Mouse (Mus musculus): ENCODE measurements around the gene Atp2b1.

Gene Atp2b1

DNA sequence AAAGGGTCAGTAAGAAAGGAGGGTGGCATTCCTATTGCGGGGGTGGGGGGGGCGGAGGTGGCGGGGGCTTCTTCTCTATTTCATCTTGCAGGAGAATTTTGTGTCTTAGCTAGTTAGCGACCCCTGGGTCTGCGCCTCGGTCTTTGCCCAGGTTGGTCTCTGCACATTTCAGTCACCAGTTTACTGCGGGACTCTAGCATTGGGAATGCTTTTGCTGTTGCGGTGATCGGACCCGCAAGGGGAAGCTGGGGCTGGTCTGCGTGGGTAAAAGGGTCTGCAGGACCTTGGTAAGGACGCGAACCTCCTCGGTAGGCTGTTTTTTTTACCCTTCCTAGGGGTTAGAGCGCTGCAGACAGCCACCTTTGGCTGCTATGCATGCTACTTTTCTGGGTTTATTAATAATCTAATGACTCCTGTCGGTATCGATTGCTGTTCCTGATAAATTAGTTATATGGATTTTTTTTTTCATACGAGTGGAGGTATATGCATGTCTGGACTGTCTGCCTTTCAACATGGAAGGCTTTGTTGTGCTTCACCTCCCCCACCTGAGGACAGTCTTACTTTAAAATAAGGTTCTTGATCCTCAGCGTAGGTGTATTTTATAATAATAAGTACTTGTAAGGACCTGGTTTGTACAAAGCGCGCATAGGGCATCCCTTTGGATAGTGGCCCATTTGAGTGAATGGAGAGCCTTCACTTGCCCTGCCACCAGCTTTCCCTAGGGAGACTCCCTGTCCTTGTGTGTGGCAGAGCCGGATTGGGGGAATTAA, 2.0 kb downstream of the Atp2b1 start:
- DNase-seq, result peak; percentile 92

- DNase-seq, result no peak
These were observed 2.7 kb downstream of the Atp2b1 start for GRCm38 (mm10) chr10:98916781-98917340.

DNA sequence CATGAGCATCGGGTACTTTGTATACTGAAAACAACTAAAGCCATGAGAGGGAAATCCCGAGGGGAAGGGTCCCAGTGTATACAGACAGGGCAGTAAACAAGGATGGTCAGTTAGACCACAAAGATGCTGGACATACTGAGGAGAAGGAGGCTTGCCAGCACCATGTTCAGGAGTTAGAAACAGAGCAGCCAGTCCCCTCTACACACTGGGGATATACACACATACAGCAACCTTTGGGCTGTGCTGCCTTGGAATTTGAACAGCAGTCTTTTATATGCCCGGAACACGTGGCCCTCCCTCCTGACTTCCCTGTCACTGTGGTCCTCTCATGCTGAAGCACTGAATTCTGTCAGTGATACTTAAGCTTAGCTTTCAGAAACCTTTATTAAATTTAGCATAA, 10.9 kb downstream of the Atp2b1 start:
- DNase-seq, result peak; percentile 88

GRCm38 (mm10) chr10:98926991-98927390, 12.8 kb downstream of the Atp2b1 start:
- no peak for DNase-seq

DNA sequence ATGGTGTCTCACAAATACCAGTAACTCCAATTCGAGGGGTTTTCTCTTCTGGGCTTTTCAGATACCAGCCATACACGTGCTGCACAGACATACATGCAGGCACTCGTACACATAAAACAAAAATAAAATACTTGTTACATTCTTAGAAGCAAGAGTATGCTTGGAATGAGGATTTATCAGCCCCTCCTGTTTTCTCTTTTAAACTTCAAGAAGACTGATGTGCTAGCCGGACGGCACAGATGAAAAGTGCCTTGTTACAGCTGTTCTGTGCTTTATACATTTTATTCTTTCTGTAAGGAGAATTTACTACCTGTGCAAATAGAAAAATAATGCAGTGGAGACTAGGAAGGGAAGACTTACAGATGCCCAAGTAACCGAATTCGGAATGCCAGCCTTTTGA, 15.2 kb downstream of the Atp2b1 start:
- no peak for DNase-seq

- no peak for DNase-seq
These were observed 15.9 kb downstream of the Atp2b1 start for GRCm38 (mm10) chr10:98930143-98930542.

GRCm38 (mm10) chr10:98940137-98940536, 25.9 kb downstream of the Atp2b1 start:
- DNase-seq, result no peak

DNA sequence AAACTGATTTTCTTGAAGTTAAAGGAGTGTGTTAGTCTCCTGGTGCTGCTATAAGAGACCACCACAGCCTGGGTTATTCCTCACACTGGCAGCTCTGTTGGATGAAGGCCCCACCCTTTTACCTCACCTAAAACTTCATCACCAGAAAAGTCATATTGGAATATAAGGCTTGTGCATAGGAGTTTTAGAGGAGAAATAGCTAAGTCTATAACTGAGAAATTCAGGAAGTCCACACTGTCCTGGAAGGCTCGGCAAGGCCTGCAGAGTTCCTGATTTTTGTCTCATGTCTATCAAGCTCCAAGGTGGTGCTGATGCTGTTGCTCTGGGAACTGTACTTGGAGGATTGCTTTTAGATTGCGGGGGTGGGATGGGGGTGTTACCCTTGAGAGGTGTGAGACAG, 26.6 kb downstream of the Atp2b1 start:
- peak; percentile 63 for DNase-seq

- DNase-seq, result peak; percentile 82
These were observed 27.8 kb downstream of the Atp2b1 start for GRCm38 (mm10) chr10:98941991-98942390.

GRCm38 (mm10) chr10:98942999-98943398, 28.8 kb downstream of the Atp2b1 start:
- peak; percentile 62 for DNase-seq

- DNase-seq, result peak; percentile 73
These were observed 29.7 kb downstream of the Atp2b1 start for GRCm38 (mm10) chr10:98943894-98944293.

GRCm38 (mm10) chr10:98946031-98946791, 32.0 kb downstream of the Atp2b1 start:
- DNase-seq, result peak; percentile 54

DNA sequence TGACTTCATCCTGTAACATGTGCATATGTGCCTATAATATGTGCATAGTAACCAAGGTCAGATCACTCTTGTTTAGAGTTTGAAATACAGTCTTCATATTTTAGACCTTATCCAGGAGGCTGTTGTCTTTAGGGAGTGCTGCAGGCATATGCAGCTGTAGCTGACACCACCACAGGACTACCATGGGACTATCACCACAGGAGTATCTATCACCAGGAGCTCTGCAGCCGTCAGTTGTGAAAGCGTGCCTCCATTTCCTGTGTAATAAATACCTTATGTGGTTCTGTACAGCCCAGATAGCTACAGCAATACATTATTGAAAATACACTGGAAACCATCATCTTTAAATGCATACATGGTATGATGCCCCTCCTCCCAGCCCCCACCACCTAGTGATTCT, 33.0 kb downstream of the Atp2b1 start:
- DNase-seq, result peak; percentile 69

DNA sequence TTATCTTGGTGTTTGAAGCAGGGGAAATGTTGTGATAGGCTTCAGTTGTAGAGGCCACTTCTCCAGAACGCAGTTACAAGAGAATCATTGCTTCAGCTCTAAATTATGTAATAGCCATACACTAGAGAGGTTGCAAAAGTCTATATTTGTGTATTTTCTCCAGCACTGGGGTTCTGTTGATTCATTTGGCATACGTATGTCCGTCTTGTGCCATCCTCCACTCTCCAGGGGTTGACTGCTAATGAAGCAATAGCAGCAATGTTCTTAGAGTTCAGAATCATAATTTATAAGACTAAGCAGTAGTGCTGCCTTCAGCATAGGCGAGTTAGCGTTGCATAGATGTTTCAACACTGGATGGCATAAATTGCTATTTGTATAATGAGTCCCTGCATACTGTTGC, 33.9 kb downstream of the Atp2b1 start:
- peak; percentile 81 for DNase-seq

DNA sequence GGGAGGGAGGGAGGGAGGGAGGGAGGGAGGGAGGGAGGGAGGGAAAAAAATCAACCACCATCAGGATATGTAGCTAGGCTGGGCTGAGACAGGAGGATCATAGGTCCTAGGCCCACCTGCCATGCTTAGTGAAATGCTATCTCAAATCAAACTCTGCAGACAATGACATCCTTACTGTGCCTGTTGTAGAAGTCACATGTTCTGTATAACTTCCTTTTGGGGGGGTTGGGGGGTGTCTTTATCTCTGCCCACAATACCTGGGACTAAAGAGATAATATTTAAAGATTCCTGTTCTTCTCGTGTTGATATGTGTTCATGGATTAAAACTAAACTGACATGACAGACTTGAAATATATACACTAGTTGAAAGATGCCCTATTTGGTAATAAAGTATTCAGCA, 35.5 kb downstream of the Atp2b1 start:
- peak; percentile 10 for DNase-seq

GRCm38 (mm10) chr10:98951286-98952270, 37.4 kb downstream of the Atp2b1 start:
- DNase-seq, result peak; percentile 85

- peak; percentile 76 for DNase-seq
These were observed 40.2 kb downstream of the Atp2b1 start for GRCm38 (mm10) chr10:98954230-98954993.

DNA sequence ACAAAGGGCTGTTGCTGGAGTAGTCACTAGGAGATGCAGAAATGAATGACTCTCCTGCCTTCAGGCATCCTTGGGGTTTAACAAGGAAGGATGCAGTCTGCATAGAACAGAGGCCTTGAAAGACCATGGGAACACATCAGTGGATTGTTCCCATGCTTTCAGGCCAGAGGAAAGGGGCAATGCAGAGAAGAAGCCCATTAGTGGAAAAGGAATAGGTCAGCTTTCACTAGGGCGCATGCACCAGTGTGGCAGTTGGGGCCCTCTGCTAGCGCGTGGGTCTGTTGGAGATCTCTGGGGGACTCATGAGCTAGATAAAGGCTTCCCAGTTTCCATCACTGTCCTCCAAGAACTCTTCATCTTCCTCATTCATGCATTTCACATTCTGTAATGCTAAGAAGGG, 41.9 kb downstream of the Atp2b1 start:
- peak; percentile 63 for DNase-seq

- peak; percentile 91 for DNase-seq
These were observed 44.5 kb downstream of the Atp2b1 start for GRCm38 (mm10) chr10:98958752-98959151.

GRCm38 (mm10) chr10:98959385-98959784, 45.2 kb downstream of the Atp2b1 start:
- peak; percentile 81 for DNase-seq

DNA sequence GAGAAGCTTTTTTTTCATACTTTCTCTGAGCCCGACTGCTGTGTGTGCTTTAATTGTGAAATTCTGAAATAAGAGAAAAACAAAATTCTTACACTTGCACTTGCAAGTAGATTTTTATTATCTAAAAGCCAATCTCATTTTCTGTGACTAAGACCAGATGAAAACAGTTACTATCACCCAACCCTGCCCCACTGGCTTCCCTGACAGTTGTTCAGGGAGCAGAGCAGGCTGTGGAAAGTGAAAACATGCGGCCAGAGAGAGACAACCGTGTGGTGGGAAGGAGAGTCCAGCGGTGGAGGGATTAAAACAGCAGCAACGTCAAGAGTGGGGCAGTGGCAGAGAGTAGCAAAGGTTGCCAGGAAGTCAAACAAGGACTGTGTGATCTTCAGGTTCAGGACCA, 46.7 kb downstream of the Atp2b1 start:
- DNase-seq, result peak; percentile 80

DNA sequence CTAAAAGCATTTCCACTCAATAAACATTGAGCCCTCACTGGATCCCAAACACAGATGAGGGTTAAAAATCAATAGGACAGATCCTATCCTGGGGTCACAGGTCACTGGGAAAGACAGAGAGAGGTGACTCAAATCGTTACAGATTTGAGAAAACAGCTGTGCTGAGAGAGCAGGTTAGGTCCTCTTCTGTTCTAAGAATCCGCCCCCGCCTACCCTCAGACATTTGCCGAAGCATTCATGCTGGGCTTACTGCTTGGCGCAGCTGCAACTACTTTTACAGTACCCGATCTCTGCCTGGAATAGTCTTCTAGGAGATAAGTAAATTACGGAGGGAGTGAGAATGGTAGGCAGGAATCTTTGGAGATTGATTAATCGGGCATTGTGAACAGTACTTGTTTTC, 47.9 kb downstream of the Atp2b1 start:
- DNase-seq, result peak; percentile 89

Data from heart, adult 11 months (tissue).